Mouse (Mus musculus) adrenal gland, postnatal 4 days (tissue): ENCODE data around the gene Pak1. TPM values are rescaled to one million over a fixed set of nuclear protein-coding genes. Genes with fewer than 3 reads are reported as not detected.
"Not testable (repeated sequence)": the region's sequence is repeated elsewhere in the genome, so short reads cannot be mapped to it uniquely, and the experiment has no call there.

Experiments
- DNase-seq, 2 experiments: peaks; one replicate each; pipeline ENCODE4 v3.0.0; 2021 to 2022; ENCODE audit warnings: low spot score in 2 of 2, mixed read lengths in 2 of 2
- total RNA-seq, 2 experiments: library from RNA; stranded (reverse); gene quantifications; 2 replicates each; pipeline ENCODE4 v1.2.3; 2021

Gene Pak1
- total RNA-seq, 2 experiments from 2014 or later = 39.8 to 46.4 TPM

DNA sequence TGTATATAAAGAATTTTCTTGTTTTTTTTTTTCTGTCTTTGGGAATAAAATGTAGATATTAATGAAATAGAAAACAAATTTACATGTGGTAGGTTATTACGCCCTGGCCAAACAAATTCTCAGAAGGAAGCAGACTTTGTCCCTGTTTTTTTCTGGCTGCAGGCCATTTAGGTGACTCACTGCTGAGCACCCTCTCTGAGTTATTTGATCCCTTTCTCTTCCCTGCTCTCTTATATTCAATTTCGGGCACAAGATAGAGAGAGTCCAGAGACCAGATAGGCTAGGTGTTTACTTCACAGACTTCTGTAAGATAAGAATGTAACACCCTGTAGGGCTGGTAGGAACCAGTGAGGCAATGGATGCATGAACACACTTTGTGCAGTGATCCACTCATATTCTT lies 57.2 kb downstream of the Pak1 start:
- peak in 1 of 2 experiments; percentile 5 for DNase-seq

DNA sequence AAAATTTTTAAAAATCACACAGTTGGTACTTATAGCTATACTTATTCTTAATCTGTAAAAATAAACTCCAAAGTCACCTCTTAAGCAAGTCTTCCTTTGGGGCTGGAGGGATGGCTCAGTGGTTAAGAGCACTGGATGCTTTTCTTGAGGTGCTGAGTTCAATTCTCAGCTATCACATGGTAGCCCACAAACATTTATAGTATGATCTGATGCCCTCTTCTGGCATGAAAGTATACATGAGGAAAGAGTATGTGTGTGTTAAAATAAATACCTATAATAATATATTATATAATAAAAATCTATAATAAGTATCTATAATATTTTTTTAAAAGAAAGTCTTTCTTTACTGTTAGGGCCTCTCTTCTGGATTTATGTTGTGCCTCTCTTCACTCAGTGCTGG lies 58.2 kb downstream of the Pak1 start:
- DNase-seq = no peak

DNA sequence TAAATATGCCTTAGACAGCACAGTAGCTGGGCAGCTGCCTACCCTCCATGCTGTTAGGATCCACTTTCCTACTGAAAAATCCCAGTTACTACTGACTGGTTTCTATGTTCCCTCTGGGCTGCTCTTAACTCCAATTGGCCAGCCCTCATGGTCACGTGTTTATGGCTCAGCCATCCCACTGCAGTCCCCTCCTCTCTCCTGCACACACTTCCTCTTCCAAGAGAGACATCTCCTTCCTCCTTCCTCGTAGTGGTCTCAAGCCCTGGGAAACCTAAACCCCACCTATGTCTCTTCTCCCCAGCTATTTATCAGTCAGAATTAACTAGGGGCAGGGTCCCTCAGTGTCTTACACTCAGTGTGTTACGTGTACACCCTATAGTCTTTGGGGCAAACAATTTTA lies 61.2 kb downstream of the Pak1 start:
- DNase-seq = not testable (repeated sequence)

DNA sequence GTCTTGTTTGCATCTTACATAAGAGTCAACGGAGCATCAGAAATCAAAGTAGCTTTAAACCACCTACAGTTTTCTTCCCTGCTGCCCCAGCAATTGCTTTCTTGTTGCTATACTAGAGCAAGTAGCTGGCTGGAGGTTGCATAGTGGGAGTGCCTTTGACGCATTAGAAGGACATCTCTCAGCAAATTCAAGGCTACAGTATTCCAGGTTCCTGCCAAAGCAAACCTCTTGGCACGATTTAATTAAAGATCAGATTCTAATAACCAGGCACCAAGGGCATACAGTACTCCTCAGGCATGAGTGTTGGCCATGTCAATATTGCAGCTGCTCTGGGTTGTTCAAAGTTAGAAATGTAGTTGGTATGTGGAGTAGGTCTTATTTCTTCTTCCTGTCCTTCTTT lies 62.0 kb downstream of the Pak1 start:
- peak in 1 of 2 experiments; percentile 3 for DNase-seq

DNA sequence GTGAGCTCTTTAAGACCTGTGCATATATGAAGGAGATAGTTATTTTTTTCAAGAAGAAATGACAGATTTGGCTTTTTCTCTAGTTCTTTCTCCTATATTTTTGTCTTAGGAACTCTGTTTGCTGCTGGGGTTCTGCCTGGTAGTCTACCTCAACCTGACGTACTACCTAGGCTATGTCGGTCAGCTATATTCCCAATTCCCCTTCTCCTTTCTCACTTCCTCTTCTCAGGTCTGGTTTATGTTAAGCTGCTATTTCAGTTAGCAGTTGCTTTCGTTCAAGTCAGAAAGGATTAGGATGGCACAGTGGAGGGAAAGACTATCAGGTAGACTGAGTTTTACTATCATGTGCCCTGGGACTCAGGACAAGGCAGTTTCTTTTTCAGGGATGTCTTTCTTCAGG lies 75.2 kb downstream of the Pak1 start:
- DNase-seq = no peak

DNA sequence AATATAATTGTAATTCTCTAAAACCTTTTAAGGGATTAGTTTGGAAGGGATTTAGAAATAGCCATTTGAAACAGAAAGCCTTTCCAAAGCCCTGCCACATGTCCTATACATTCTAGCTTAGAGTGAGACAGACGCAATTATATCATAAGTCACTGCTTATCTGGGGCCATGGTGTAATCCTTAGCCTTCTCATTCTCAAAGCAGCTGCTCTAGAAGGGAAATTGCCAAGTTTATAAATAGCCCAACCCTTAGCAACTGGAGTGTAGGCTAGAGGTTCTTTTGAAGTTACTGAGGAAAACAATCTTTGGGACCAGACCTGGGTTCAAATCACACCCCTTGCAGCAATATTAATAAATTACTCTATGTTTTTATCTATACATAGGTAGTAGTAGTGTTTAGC lies 76.2 kb downstream of the Pak1 start:
- DNase-seq = no peak

DNA sequence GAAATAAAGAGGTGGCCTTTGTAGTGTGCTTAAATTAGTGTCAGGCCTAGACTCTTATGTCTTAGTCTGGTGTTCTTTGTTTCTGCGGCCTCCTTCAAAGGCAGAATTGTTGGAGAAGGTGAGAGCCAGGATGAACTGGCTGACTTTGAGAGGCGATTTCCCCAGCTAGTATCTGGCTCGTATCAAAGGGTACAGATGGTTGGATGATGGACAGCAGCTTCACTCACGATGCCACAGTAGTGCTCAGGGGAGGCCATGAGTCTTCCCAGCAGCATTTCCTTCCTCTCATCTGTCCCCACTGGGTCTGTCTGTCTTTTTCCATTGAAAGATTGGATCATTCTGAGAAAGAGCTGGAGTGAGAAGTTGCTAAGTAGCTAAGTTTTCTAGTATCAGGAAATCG lies 79.5 kb downstream of the Pak1 start:
- no peak for DNase-seq

DNA sequence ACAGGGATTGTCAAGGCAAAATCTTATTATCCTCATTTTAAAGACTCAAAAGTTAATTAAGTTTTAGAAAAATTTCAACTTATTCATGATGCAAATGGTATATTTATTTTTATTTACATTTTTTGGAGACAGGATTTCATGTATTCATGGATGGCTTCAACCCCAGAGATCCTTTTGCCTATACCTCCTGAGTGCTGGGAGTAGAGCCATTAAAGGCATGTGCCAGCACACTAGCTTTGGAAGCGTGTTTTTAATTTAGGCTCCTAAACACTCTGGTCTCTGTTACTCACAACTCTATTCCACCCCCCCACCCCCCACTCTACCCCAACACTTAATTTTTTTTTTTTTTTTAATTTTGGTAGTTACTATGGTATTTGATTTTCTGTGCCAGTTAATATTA lies 80.4 kb downstream of the Pak1 start:
- no peak for DNase-seq

DNA sequence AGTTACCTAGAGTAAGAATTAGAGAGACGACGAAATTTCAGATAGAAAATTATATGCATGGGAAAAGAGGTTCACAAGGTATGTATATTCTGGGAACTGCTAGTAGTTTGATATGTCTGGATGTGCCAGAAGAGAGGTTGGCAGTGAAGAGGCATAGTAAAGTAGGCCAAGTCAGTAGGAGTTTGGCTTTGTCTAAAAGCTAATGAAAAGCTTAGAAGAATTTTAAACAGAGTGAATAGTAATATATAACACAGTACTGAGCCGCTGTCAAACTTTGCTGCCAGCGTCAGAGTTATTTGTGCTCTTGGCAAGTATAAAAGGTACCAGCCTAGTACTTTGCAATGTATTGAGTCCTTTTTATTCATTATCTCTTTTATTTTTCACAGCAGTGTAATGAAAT lies 84.1 kb downstream of the Pak1 start:
- no peak for DNase-seq

DNA sequence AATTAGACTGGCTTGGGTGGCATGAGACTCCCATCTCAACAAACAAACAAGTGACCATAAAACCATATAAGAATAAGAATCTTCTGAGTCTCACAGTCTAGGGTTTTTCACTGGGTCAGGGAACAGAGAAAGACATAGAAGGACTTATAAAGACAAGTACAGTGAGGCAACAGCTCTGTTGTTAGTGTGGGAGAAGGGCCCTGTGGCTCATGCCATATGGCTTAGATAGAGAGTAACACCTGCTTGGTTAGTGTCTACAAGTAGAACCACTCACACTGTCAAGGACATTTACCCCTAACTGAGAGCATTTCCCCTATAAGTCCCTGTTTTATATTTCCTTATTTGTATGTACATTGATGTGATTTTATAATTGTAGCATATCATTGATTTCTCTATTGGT lies 85.0 kb downstream of the Pak1 start:
- no peak for DNase-seq

DNA sequence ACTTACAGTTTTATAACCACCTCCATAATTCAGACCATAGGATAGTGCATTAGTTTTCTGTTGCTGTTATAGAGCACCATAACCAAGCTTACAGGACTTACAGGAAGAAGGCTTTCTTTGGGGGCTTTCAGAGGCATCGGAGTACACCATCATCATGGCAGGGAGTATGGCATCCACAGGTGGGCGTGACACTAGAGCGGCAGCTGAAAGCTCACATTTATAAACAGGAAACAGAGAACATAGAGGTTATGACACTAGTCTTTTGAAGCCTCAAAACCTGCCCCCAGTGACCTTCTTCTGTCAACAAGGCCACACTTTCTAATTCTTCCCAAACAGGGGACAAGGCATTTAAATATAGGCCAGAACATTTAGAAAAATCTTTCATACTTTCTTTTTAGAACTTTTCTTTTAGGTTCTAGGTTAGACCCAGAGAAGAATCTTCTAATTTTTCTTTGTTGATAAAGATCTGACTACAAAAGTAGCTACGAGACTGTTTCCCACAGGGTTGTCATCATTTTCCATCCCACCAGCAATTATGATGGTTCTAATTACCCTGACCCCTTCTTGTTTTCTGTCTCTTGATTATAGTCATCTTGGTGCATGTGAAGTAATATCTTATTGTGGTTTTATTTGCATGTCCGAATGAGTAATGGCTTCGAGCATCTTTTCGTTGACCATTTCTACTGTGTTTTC lies 89.7 kb downstream of the Pak1 start:
- no peak for DNase-seq

DNA sequence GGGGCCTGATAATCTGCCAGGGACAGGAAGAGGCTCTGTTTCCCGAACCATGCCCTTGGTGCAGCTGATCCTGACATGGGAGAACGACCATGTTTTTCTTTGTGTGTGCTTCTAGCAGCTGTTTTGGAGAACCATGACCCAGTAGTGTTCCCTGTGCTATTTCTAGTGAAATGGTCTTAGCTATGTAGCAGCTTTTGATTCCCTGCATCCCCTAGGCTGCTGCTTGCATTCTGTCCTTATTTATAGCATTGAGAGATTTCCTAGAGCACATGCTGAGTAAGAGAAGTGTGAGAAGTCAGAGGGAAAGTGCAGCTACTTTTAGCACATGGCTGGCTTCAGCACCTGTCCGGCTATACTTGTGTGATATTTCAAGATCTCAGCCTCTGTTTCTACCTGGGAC lies 123.3 kb downstream of the Pak1 start:
- no peak for DNase-seq

DNA sequence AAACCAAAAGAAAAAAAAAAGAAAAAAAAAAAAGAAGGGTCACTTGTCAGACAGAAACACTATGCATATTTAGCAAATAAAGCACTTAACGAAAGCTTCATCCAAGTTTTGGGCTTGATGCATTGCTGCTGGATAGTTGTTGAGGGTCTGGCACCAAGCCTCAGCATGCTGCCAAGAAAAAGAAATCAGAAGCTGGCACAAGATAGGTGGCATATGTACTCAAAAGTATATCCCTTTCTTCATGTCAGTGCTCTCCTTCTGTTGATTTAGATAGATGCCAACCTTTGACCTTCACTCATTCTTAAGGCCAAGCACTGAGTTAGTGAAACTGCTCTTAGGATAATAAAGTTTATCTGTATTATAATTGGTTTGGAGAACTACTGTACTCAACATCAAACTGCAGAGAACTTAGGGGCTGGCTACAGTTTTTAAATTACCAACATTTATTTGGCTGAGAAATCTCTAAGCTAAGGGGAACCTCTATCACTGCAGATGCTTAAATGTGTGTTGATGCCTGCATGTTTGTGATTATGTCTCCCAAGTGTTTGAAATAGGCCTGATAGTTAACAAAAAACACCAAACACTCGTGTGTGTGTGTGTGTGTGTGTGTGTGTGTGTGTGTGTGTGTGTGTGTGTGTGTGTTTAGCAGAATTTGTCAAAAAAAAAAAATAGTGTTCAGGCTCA lies 126.6 kb downstream of the Pak1 start:
- DNase-seq = no peak

DNA sequence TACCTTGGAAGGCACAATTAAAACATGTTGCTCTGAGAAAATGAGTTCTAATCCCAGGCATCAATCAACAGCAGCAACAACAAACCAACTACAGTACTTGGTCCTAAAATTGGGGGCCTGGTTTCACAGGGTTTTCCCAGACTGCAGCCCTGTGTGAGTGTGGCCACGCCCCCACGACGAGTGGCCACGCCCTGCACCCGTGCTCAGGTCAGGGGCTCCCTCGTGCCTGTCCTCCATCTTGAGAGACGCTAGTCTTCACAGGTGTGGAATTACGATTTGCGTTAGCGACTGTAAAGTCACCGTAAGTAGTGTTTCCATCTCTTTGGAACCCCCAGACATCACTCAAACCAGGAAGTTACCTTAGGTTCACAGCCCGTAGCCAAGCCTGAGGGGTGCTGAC lies 131.4 kb downstream of the Pak1 start, which contains the start of gene Gdpd4:
Gene Gdpd4, plus strand, starts transcription at position 214 of the 400 bp plus-strand sequence.
- DNase-seq = no peak

DNA sequence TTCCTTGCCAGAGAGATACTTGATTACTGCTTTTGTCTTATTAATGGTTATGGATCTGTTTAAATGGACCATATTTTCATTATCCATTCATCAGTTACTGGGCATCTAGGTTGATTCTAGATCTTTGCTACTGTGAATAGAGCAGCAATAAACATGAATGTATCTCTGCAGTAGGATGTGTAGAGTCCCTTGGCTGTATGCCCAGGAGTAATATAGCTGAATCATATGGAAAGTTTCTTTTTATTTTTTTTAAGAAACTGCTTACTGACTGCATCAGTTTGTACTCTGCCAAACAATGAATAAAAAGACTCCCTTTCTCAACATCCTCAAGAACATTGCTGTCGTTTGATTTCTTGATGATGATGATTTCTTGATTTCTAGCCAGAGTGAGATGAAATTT lies 137.5 kb downstream of the Pak1 start:
- no peak for DNase-seq

DNA sequence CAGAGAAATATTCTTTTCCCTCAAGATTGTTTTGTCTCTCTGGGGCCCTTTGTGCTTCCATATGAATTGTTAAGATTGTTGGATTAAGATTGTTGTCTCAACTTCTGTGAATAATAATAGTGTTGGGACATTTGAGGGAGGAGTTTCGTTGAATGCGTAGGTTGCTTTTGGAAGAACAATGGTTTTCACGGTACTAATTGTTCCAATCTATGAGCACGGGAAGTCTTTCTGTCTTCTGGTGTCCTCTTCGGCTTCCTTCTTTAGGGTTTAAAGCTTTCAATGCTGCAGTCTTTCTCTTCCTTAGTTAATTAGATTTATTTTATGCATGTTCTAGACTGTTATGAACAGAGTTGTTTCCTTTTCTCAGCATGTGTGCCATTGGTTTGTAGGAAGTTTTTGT lies 138.6 kb downstream of the Pak1 start:
- no peak for DNase-seq

DNA sequence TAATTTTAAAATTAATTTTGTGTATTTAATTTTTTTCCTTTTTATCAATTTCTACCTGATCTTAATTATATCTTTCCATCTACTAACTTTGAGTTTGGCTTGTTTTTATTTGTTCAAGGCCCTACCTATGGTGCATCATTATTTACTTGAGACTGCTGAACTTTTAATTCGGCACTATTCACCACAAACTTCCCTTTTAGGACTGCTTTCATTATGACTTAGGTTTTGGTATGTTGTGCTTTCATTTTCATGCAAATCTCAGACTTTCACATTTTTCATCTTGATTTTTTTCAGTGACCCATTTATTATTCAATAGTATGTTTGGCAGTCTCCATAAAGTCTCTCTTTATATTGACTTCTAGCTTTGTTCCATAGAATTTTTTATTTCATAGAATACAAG lies 156.1 kb downstream of the Pak1 start:
- no peak for DNase-seq

Other genes with a start within 250 kb of the Pak1 start
- gene Aamdc, start 209.0 kb upstream of the Pak1 start, total RNA-seq = 10 to 100 TPM; 29.9 to 33.4 TPM
- gene Rsf1, start 208.7 kb upstream of the Pak1 start, total RNA-seq = 10 to 100 TPM; 35.4 to 40.4 TPM
- 10 to 100 TPM; 67.6 to 68.5 TPM for gene Clns1a, start 91.9 kb upstream of the Pak1 start, total RNA-seq
- 10 to 100 TPM in 1 of 2 experiments, 1 to 10 TPM in 1; 8.9 to 10.3 TPM for gene Aqp11, start 50.3 kb upstream of the Pak1 start, total RNA-seq
- not detected for gene Gdpd4, start 131.4 kb downstream of the Pak1 start, total RNA-seq